Mouse (Mus musculus): Measurements from ENCODE around the gene Tollip. TPM values are rescaled to one million over a fixed set of nuclear protein-coding genes. Genes with fewer than 3 reads are reported as not detected.

Tollip gene
- polyA plus RNA-seq, 1 experiment from 2014 or later, result 37.7 TPM

- Histone ChIP-seq H3K27ac (no peak overlapping the region), H3K9me3 (no peaks in the 10 kb centered on the region), H3K36me3 (no peaks in the 10 kb centered on the region), H3K4me1 (no peaks in the 10 kb centered on the region), H3K27me3 (peaks cover 34% of the 10 kb centered on the region), H3K9ac (no peak overlapping the region), H3K4me2 (replicated peaks) (no peak overlapping the region), H3K4me3 (no peak overlapping the region)
- no peak for ATAC-seq (ENCODE audit: low FRiP score, low read depth)
- 49% methylated on average over 3 of the region's 3 CpGs for WGBS
These were observed 7.0 kb downstream of the Tollip start for GRCm38 (mm10) chr7:141911305-141911704.

GRCm38 (mm10) chr7:141908591-141908990 is 9.7 kb downstream of the Tollip start:
- H3K9me3 ChIP-seq, result no peaks in the 10 kb centered on the region
- no peak overlapping the region for H3K4me2 ChIP-seq (replicated peaks)
- H3K4me3 ChIP-seq, result no peak overlapping the region
- H3K9ac ChIP-seq, result no peak overlapping the region
- no peak overlapping the region for H3K27ac ChIP-seq
- ATAC-seq (ENCODE audit: low FRiP score, low read depth), result no peak
- no peaks in the 10 kb centered on the region for H3K4me1 ChIP-seq
- WGBS, result 73% methylated on average over 6 of the region's 6 CpGs
- H3K27me3 ChIP-seq, result peaks cover 53% of the 10 kb centered on the region
- H3K36me3 ChIP-seq, result no peaks in the 10 kb centered on the region

- H3K27me3 ChIP-seq, result peaks cover 22% of the 10 kb centered on the region
- no peak overlapping the region for H3K27ac ChIP-seq
- H3K9me3 ChIP-seq, result no peaks in the 10 kb centered on the region
- H3K4me2 ChIP-seq (replicated peaks), result peak overlapping the region; percentile 63
- H3K36me3 ChIP-seq, result no peaks in the 10 kb centered on the region
- 69% methylated on average over 4 of the region's 4 CpGs for WGBS
- ATAC-seq (ENCODE audit: low FRiP score, low read depth), result no peak
- H3K9ac ChIP-seq, result peak overlapping the region; percentile 63; the same call in 1 of the 2 replicates
- H3K4me1 ChIP-seq, result peaks cover 30% of the 10 kb centered on the region
- peak overlapping the region; percentile 87 for H3K4me3 ChIP-seq
These were observed 15.5 kb downstream of the Tollip start for GRCm38 (mm10) chr7:141902791-141903190.

GRCm38 (mm10) chr7:141902269-141902729 is 16.0 kb downstream of the Tollip start:
- peak overlapping the region; percentile 90 for H3K4me2 ChIP-seq (replicated peaks)
- peak overlapping the region; percentile 90 for H3K9ac ChIP-seq
- peaks cover 22% of the 10 kb centered on the region for H3K27me3 ChIP-seq
- H3K9me3 ChIP-seq, result no peaks in the 10 kb centered on the region
- H3K36me3 ChIP-seq, result no peaks in the 10 kb centered on the region
- H3K4me3 ChIP-seq, result peak overlapping the region; percentile 87
- peaks cover 30% of the 10 kb centered on the region for H3K4me1 ChIP-seq
- H3K27ac ChIP-seq, result no peak overlapping the region
- WGBS, result under 1% methylated on average over 44 of the region's 44 CpGs
- peak; percentile 98 for ATAC-seq (ENCODE audit: low FRiP score, low read depth)

- Histone ChIP-seq H3K9ac (peak overlapping the region; percentile 90), H3K27me3 (peaks cover 22% of the 10 kb centered on the region), H3K27ac (no peak overlapping the region), H3K4me3 (peak overlapping the region; percentile 87), H3K36me3 (no peaks in the 10 kb centered on the region), H3K9me3 (no peaks in the 10 kb centered on the region), H3K4me2 (replicated peaks) (peak overlapping the region; percentile 90), H3K4me1 (peaks cover 30% of the 10 kb centered on the region)
- 2% methylated on average over 16 of the region's 16 CpGs for WGBS
- peak; percentile 49 for ATAC-seq (ENCODE audit: low FRiP score, low read depth)
These were observed 16.5 kb downstream of the Tollip start for GRCm38 (mm10) chr7:141901825-141902224.

GRCm38 (mm10) chr7:141892151-141892550 is 26.2 kb downstream of the Tollip start:
- Histone ChIP-seq H3K4me1 (no peaks in the 10 kb centered on the region), H3K27me3 (no peaks in the 10 kb centered on the region), H3K4me2 (replicated peaks) (no peak overlapping the region), H3K36me3 (peaks cover 65% of the 10 kb centered on the region), H3K4me3 (no peak overlapping the region), H3K9me3 (no peaks in the 10 kb centered on the region), H3K9ac (no peak overlapping the region), H3K27ac (no peak overlapping the region)
- no peak for ATAC-seq (ENCODE audit: low FRiP score, low read depth)
- 93% methylated on average over 7 of the region's 7 CpGs for WGBS

GRCm38 (mm10) chr7:141878813-141879212 is 39.5 kb downstream of the Tollip start:
- ATAC-seq (ENCODE audit: low FRiP score, low read depth), result no peak
- Histone ChIP-seq H3K9me3 (no peaks in the 10 kb centered on the region), H3K27me3 (no peaks in the 10 kb centered on the region), H3K27ac (no peak overlapping the region), H3K4me2 (replicated peaks) (no peak overlapping the region), H3K36me3 (peaks cover 72% of the 10 kb centered on the region), H3K4me1 (no peaks in the 10 kb centered on the region), H3K4me3 (no peak overlapping the region), H3K9ac (no peak overlapping the region)
- WGBS, result 83% methylated on average over 2 of the region's 2 CpGs

GRCm38 (mm10) chr7:141874891-141875290 is 43.4 kb downstream of the Tollip start:
- Histone ChIP-seq H3K9me3 (no peaks in the 10 kb centered on the region), H3K4me3 (no peak overlapping the region), H3K27ac (no peak overlapping the region), H3K36me3 (peaks cover 54% of the 10 kb centered on the region), H3K27me3 (no peaks in the 10 kb centered on the region), H3K4me1 (no peaks in the 10 kb centered on the region), H3K4me2 (replicated peaks) (no peak overlapping the region), H3K9ac (no peak overlapping the region)
- 84% methylated on average over 5 of the region's 5 CpGs for WGBS
- no peak for ATAC-seq (ENCODE audit: low FRiP score, low read depth)

- Histone ChIP-seq H3K4me2 (replicated peaks) (no peak overlapping the region), H3K4me1 (no peaks in the 10 kb centered on the region), H3K27ac (no peak overlapping the region), H3K27me3 (no peaks in the 10 kb centered on the region), H3K4me3 (no peak overlapping the region), H3K9ac (no peak overlapping the region), H3K9me3 (no peaks in the 10 kb centered on the region), H3K36me3 (peaks cover 33% of the 10 kb centered on the region)
- no peak for ATAC-seq (ENCODE audit: low FRiP score, low read depth)
- 79% methylated on average over 5 of the region's 5 CpGs for WGBS
These were observed 47.8 kb downstream of the Tollip start for GRCm38 (mm10) chr7:141870553-141870952.

GRCm38 (mm10) chr7:141869644-141870043 is 48.7 kb downstream of the Tollip start:
- Histone ChIP-seq H3K27ac (no peak overlapping the region), H3K9ac (no peak overlapping the region), H3K9me3 (no peaks in the 10 kb centered on the region), H3K4me3 (no peak overlapping the region), H3K27me3 (no peaks in the 10 kb centered on the region), H3K36me3 (peaks cover 26% of the 10 kb centered on the region), H3K4me1 (no peaks in the 10 kb centered on the region), H3K4me2 (replicated peaks) (no peak overlapping the region)
- ATAC-seq (ENCODE audit: low FRiP score, low read depth), result no peak
- WGBS, result 69% methylated on average over 5 of the region's 5 CpGs

GRCm38 (mm10) chr7:141861046-141861445 is 57.3 kb downstream of the Tollip start:
- WGBS, result 84% methylated on average over 4 of the region's 4 CpGs
- no peak overlapping the region for H3K4me3 ChIP-seq
- no peaks in the 10 kb centered on the region for H3K27me3 ChIP-seq
- H3K9me3 ChIP-seq, result no peaks in the 10 kb centered on the region
- H3K27ac ChIP-seq, result no peak overlapping the region
- no peaks in the 10 kb centered on the region for H3K4me1 ChIP-seq
- no peak overlapping the region for H3K4me2 ChIP-seq (replicated peaks)
- no peaks in the 10 kb centered on the region for H3K36me3 ChIP-seq
- no peak for ATAC-seq (ENCODE audit: low FRiP score, low read depth)
- no peak overlapping the region for H3K9ac ChIP-seq

GRCm38 (mm10) chr7:141840354-141840753 is 78.0 kb downstream of the Tollip start:
- WGBS, result 86% methylated on average over 10 of the region's 10 CpGs

GRCm38 (mm10) chr7:141838779-141839178 is 79.5 kb downstream of the Tollip start, which contains the start of gene Muc5b:
Muc5b (plus strand) TSS chr7:141839070.
- no peak within 1 kb of the TSS for H3K9ac ChIP-seq
- no peak within 1 kb of the TSS for H3K4me2 ChIP-seq (replicated peaks)
- 59% methylated on average over 5 of the region's 5 CpGs for WGBS
- H3K4me3 ChIP-seq, result no peak within 1 kb of the TSS
- H3K27ac ChIP-seq, result no peak within 1 kb of the TSS
- no peaks in the 10 kb centered on the region for H3K4me1 ChIP-seq
- H3K27me3 ChIP-seq, result no peaks in the 10 kb centered on the region
- ATAC-seq (ENCODE audit: low FRiP score, low read depth), result no peak
- no peaks in the 10 kb centered on the region for H3K9me3 ChIP-seq
- no peaks in the 10 kb centered on the region for H3K36me3 ChIP-seq

More at GRCm38 (mm10) chr7:141840354-141840753, 78.0 kb downstream of the Tollip start:
- Histone ChIP-seq H3K4me2 (replicated peaks) (no peak overlapping the region), H3K4me1 (no peaks in the 10 kb centered on the region), H3K27me3 (no peaks in the 10 kb centered on the region), H3K9ac (no peak overlapping the region), H3K9me3 (no peaks in the 10 kb centered on the region), H3K4me3 (no peak overlapping the region), H3K36me3 (no peaks in the 10 kb centered on the region), H3K27ac (no peak overlapping the region)
- ATAC-seq (ENCODE audit: low FRiP score, low read depth), result no peak

All from limb, embryonic 13.5 days (tissue).